Mouse (Mus musculus): Measurements from ENCODE around the gene Erc2. TPM values are rescaled to one million over a fixed set of nuclear protein-coding genes. Genes with fewer than 3 reads are reported as not detected.

Erc2 gene
- polyA plus RNA-seq, 1 experiment from 2014 or later, result 33.1 TPM

GRCm38 (mm10) chr14:27669939-27670338 lies 47.7 kb downstream of the Erc2 start:
- H3K4me1 ChIP-seq, result no peaks in the 10 kb centered on the region
- no peak overlapping the region for H3K4me3 ChIP-seq
- no peaks in the 10 kb centered on the region for H3K27me3 ChIP-seq (replicated peaks)
- no peaks in the 10 kb centered on the region for H3K36me3 ChIP-seq
- no peak for ATAC-seq (ENCODE audit: low FRiP score, low read depth)
- H3K9ac ChIP-seq, result no peak overlapping the region
- no peak overlapping the region for H3K4me2 ChIP-seq (replicated peaks)
- H3K27ac ChIP-seq, result no peak overlapping the region
- WGBS, result 81% methylated on average over 3 of the region's 3 CpGs
- H3K9me3 ChIP-seq, result no peaks in the 10 kb centered on the region

DNA sequence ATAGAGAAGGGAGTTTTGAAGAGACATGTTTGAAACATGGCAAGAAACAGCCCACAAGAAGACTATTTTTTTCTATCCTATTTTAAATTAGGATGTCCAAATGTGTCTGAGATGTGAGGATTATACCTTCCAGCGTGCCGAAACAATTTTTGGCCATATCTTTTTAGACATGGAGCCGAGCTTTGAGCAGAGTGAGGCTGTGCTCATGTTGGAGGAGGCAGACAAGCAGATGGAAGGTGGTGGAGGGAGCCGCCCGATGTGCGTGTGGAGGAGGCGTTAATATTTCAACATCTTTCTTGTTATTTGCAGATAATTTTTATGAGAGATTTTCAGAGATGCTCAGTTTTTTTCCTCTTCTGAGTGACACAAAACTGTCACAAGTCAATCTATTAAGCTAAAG lies 50.5 kb downstream of the Erc2 start:
- Histone ChIP-seq H3K27ac (no peak overlapping the region), H3K9ac (no peak overlapping the region), H3K4me1 (no peaks in the 10 kb centered on the region), H3K9me3 (no peaks in the 10 kb centered on the region), H3K27me3 (replicated peaks) (no peaks in the 10 kb centered on the region), H3K4me3 (no peak overlapping the region), H3K36me3 (no peaks in the 10 kb centered on the region), H3K4me2 (replicated peaks) (no peak overlapping the region)
- ATAC-seq (ENCODE audit: low FRiP score, low read depth), result no peak
- WGBS, result 93% methylated on average over 7 of the region's 7 CpGs

DNA sequence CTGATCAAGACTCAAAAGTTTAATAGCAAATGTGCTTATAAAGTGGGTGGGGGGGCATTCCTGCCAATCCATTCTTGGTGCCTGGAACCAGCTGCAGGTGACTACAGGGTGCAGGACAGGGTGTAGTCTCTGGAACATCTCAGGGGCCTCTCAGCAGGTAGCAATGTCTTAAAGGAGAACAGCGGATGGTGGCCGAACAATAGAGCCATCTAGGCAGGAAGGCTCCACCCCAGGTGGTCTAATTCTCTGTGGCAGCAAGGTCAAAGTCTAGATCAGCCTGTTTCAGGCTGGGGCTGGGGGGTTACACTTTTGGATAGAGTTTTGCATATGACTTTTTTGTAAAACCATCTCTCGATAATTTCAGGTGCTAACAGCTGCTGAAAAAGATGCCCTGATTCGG lies 51.9 kb downstream of the Erc2 start:
- Histone ChIP-seq H3K4me1 (no peaks in the 10 kb centered on the region), H3K9ac (no peak overlapping the region), H3K27me3 (replicated peaks) (no peaks in the 10 kb centered on the region), H3K27ac (no peak overlapping the region), H3K36me3 (no peaks in the 10 kb centered on the region), H3K4me3 (no peak overlapping the region), H3K9me3 (no peaks in the 10 kb centered on the region), H3K4me2 (replicated peaks) (no peak overlapping the region)
- ATAC-seq (ENCODE audit: low FRiP score, low read depth), result no peak
- WGBS, result 72% methylated on average over 4 of the region's 4 CpGs

GRCm38 (mm10) chr14:27674561-27674960 lies 52.3 kb downstream of the Erc2 start:
- 91% methylated on average over 10 of the region's 10 CpGs for WGBS
- no peak for ATAC-seq (ENCODE audit: low FRiP score, low read depth)
- Histone ChIP-seq H3K9me3 (no peaks in the 10 kb centered on the region), H3K9ac (no peak overlapping the region), H3K4me2 (replicated peaks) (no peak overlapping the region), H3K27me3 (replicated peaks) (no peaks in the 10 kb centered on the region), H3K27ac (no peak overlapping the region), H3K36me3 (no peaks in the 10 kb centered on the region), H3K4me3 (no peak overlapping the region), H3K4me1 (no peaks in the 10 kb centered on the region)

DNA sequence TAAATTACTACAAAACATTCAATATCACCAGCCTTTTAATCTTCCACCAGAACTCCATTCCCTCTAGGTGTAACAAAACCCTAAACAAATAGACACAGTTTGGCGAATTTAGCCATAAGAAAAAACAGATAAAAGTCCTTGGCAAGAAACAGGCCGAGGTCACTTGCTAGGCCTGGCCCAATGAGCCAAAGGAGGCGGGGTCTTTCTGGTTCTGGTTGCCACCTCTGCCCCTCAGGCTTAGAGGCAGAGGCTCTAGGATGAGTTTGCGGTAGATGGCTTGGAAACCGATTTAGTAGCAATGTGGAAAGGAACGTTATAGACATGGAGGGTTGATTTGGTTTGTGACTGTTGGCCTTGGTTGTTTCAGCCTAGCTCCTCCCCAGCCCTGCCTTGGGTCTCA lies 52.8 kb downstream of the Erc2 start:
- H3K9ac ChIP-seq, result no peak overlapping the region
- no peak overlapping the region for H3K27ac ChIP-seq
- ATAC-seq (ENCODE audit: low FRiP score, low read depth), result no peak
- no peaks in the 10 kb centered on the region for H3K9me3 ChIP-seq
- H3K4me2 ChIP-seq (replicated peaks), result no peak overlapping the region
- H3K4me1 ChIP-seq, result no peaks in the 10 kb centered on the region
- H3K27me3 ChIP-seq (replicated peaks), result no peaks in the 10 kb centered on the region
- no peak overlapping the region for H3K4me3 ChIP-seq
- 92% methylated on average over 6 of the region's 6 CpGs for WGBS
- H3K36me3 ChIP-seq, result no peaks in the 10 kb centered on the region

- no peak for ATAC-seq (ENCODE audit: low FRiP score, low read depth)
- Histone ChIP-seq H3K36me3 (no peaks in the 10 kb centered on the region), H3K4me1 (no peaks in the 10 kb centered on the region), H3K4me2 (replicated peaks) (no peak overlapping the region), H3K27me3 (replicated peaks) (no peaks in the 10 kb centered on the region), H3K4me3 (no peak overlapping the region), H3K9me3 (no peaks in the 10 kb centered on the region), H3K27ac (no peak overlapping the region), H3K9ac (no peak overlapping the region)
- 85% methylated on average over 3 of the region's 3 CpGs for WGBS
Observed at GRCm38 (mm10) chr14:27682368-27683052, 60.3 kb downstream of the Erc2 start.

- Histone ChIP-seq H3K27ac (no peak overlapping the region), H3K36me3 (no peaks in the 10 kb centered on the region), H3K4me2 (replicated peaks) (no peak overlapping the region), H3K4me3 (no peak overlapping the region), H3K27me3 (replicated peaks) (no peaks in the 10 kb centered on the region), H3K9ac (no peak overlapping the region), H3K4me1 (no peaks in the 10 kb centered on the region), H3K9me3 (no peaks in the 10 kb centered on the region)
- WGBS, result 88% methylated on average over 7 of the region's 7 CpGs
- ATAC-seq (ENCODE audit: low FRiP score, low read depth), result no peak
Observed at GRCm38 (mm10) chr14:27695781-27696180, 73.6 kb downstream of the Erc2 start.

- WGBS, result 78% methylated on average over 7 of the region's 7 CpGs
- Histone ChIP-seq H3K4me2 (replicated peaks) (no peak overlapping the region), H3K9ac (no peak overlapping the region), H3K4me3 (no peak overlapping the region), H3K4me1 (no peaks in the 10 kb centered on the region), H3K36me3 (no peaks in the 10 kb centered on the region), H3K9me3 (no peaks in the 10 kb centered on the region), H3K27me3 (replicated peaks) (no peaks in the 10 kb centered on the region), H3K27ac (no peak overlapping the region)
- ATAC-seq (ENCODE audit: low FRiP score, low read depth), result no peak
Observed at GRCm38 (mm10) chr14:27717364-27717763, 95.1 kb downstream of the Erc2 start.

DNA sequence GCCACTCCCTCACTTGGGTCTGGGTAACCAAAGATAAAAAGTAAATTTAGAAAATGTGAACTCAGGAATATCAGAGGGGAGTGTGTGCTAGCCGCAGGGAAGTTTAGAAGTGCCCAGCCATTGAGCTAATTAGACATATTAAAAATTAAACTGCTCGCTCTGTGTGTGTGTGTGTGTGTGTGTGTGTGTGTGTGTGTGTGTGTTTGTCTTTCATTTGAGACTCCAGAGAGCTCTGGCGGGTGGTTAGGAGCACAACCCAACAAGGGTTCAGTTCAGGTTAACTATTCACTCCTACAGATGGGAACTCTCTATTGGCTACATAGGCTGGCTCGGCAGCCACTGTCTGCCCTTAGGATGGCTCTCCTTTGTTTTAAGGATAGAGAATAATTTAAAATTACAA lies 97.4 kb downstream of the Erc2 start:
- no peak overlapping the region for H3K27ac ChIP-seq
- WGBS, result 89% methylated on average over 4 of the region's 4 CpGs
- no peaks in the 10 kb centered on the region for H3K4me1 ChIP-seq
- H3K36me3 ChIP-seq, result no peaks in the 10 kb centered on the region
- H3K27me3 ChIP-seq (replicated peaks), result no peaks in the 10 kb centered on the region
- no peaks in the 10 kb centered on the region for H3K9me3 ChIP-seq
- no peak for ATAC-seq (ENCODE audit: low FRiP score, low read depth)
- no peak overlapping the region for H3K4me2 ChIP-seq (replicated peaks)
- no peak overlapping the region for H3K4me3 ChIP-seq
- H3K9ac ChIP-seq, result no peak overlapping the region

- Histone ChIP-seq H3K4me2 (replicated peaks) (no peak overlapping the region), H3K36me3 (no peaks in the 10 kb centered on the region), H3K4me3 (no peak overlapping the region), H3K4me1 (no peaks in the 10 kb centered on the region), H3K9me3 (no peaks in the 10 kb centered on the region), H3K9ac (no peak overlapping the region), H3K27me3 (replicated peaks) (no peaks in the 10 kb centered on the region), H3K27ac (no peak overlapping the region)
- 93% methylated on average over 3 of the region's 3 CpGs for WGBS
- ATAC-seq (ENCODE audit: low FRiP score, low read depth), result no peak
Observed at GRCm38 (mm10) chr14:27720944-27721343, 98.7 kb downstream of the Erc2 start.

DNA sequence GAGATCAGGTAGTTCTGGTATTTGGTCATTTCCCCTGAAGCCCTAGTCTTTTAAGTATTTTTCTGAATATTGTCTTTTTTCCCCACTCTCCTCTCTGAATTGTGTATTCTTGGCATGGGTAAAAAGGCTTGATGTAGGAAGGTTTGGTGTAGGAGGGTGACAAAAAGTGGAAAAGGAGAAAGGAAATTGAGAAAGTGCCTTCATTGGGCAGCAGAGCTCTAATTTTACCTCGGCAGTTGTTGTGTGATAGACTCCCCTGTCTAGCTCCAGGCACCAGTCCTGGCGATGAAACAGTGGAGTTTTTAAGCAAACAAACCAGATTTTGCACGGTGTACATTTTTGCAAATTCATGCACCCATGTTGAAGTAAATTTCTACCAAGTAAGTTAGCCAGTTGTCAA lies 99.5 kb downstream of the Erc2 start:
- Histone ChIP-seq H3K4me2 (replicated peaks) (no peak overlapping the region), H3K27me3 (replicated peaks) (no peaks in the 10 kb centered on the region), H3K4me3 (no peak overlapping the region), H3K9ac (no peak overlapping the region), H3K27ac (no peak overlapping the region), H3K9me3 (no peaks in the 10 kb centered on the region), H3K4me1 (no peaks in the 10 kb centered on the region), H3K36me3 (no peaks in the 10 kb centered on the region)
- 85% methylated on average over 3 of the region's 3 CpGs for WGBS
- no peak for ATAC-seq (ENCODE audit: low FRiP score, low read depth)

DNA sequence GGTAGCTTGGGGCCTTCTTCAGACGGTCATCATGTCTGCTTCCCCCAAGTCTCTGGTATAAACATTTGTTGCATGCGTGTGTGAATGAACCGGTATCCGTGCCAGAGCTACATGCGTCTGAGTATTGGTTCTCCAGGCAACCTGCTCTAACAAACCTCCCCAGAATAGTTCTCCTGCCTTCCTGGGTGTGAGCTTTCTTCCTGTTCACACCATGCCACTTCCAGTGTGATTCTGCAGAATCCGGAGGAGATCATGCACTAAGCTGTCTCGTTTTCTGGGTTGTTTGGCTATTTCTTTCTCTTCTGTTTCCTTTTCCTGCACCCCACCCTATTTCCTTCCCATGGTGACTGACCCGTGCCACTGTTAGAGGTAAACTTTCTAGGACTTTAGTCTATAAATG lies 105.3 kb downstream of the Erc2 start:
- 84% methylated on average over 8 of the region's 8 CpGs for WGBS
- H3K9ac ChIP-seq, result no peak overlapping the region
- no peak for ATAC-seq (ENCODE audit: low FRiP score, low read depth)
- no peaks in the 10 kb centered on the region for H3K36me3 ChIP-seq
- no peak overlapping the region for H3K27ac ChIP-seq
- no peak overlapping the region for H3K4me2 ChIP-seq (replicated peaks)
- H3K9me3 ChIP-seq, result no peaks in the 10 kb centered on the region
- H3K27me3 ChIP-seq (replicated peaks), result no peaks in the 10 kb centered on the region
- H3K4me1 ChIP-seq, result peaks cover 12% of the 10 kb centered on the region
- no peak overlapping the region for H3K4me3 ChIP-seq

DNA sequence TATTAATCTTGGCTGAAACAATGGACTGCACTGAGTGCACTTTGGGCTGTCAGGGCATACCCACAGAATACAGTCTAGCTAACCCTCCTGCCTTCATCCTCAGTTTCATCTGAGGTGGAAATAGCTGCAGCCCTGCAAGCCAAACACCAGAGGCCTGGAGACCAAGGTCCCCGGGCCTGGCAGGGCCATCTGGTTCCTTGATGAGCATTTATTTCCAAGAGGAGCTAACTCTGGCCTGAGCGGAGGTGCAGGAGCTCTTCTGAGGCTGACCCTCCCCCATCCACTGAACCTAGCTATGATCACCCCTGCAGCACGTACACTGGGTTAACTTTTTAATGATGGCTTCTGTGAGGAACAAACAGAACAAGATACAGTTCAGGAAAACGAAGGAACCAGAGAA lies 108.9 kb downstream of the Erc2 start:
- Histone ChIP-seq H3K36me3 (no peaks in the 10 kb centered on the region), H3K9ac (no peak overlapping the region), H3K27me3 (replicated peaks) (no peaks in the 10 kb centered on the region), H3K4me1 (peaks cover 15% of the 10 kb centered on the region), H3K4me3 (no peak overlapping the region), H3K27ac (no peak overlapping the region), H3K4me2 (replicated peaks) (no peak overlapping the region), H3K9me3 (no peaks in the 10 kb centered on the region)
- no peak for ATAC-seq (ENCODE audit: low FRiP score, low read depth)
- 15% methylated on average over 4 of the region's 4 CpGs for WGBS

Measured in neural tube, embryonic 12.5 days (tissue).